Comparison of ENCODE assay signal across 24 mouse cellular contexts in the genomic region with DNA sequence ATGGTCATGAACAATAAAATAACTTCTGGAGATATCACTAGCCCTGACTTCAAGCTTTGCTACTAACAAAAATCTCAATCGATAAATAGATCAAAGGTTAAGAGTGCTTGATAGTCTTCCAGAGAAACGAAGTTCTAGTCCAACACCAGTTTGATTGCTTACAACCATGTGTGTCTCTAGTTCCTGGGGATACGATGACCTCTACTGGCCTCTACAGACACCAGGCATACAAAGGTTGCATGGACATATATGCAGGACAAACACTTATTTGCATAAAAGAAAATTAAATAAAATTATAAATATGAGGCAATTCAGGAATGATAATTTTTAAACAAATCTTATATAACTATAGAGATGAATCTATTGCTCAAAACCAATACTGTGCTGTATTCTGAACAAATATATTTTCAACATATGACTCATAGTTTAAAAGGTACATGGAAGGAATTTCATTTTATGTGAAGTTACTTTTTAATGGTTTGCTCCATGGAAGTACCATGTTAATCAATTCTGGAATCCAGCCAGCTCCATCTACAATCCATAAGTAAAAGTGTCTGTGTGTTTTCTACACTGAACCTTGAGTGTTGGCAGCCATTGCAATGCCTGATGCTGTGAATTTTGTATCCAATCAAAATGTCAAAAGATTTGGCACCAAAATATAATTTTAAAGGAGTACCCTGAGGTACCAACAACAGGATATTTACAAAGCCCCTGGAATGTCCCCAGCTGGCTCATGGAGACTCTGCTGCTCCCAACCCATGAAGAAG.
DNase-seq lines count a peak whose midpoint lies in the region; ATAC-seq and TF ChIP-seq lines count a peak whose summit lies in the region.
"Had no signal": no experiment of that assay in that cellular context is flagged by ENCODE, and none has a peak within 500 bp of the region (broad histone marks: within the 10 kb centered on the region; RNA-seq: fewer than 3 reads in every experiment).

No protein-coding gene starts in this region.

- POLR2A ChIA-PET in Patski (lab: Charles Lee), result no interaction called here

- H3K4me2 ChIP-seq in forebrain, embryonic 13.5 days, result no peak overlapping the region
- no peak overlapping the region for H3K4me2 ChIP-seq in forebrain, embryonic 11.5 days (ENCODE audit: low read depth, low read length, severe bottlenecking)
- H3K4me2 ChIP-seq in kidney, postnatal 0 days (ENCODE audit: low read length), result no peak overlapping the region
- no peak overlapping the region for H3K4me2 ChIP-seq in hindbrain, embryonic 12.5 days (replicated peaks)
- H3K4me2 ChIP-seq: embryonic facial prominence, embryonic 15.5 days; heart, embryonic 12.5 days; liver, embryonic 13.5 days; midbrain, embryonic 15.5 days; neural tube, embryonic 15.5 days had no signal

- peak; percentile 33; the same call in 1 of the 2 replicates for TF ChIP-seq CTCF in kidney, postnatal 0 days (IDR thresholded peaks at IDR 0.05; ENCODE audit: low read depth)
- peak; percentile 55 for TF ChIP-seq CTCF in Patski (IDR thresholded peaks at IDR 0.05)

- no peaks in the 10 kb centered on the region for H3K4me1 ChIP-seq in forebrain, embryonic 13.5 days
- no peaks in the 10 kb centered on the region for H3K4me1 ChIP-seq in forebrain, embryonic 11.5 days (replicated peaks; ENCODE audit: control insufficient read depth, insufficient read depth, low read length)
- no peaks in the 10 kb centered on the region for H3K4me1 ChIP-seq in kidney, postnatal 0 days (replicated peaks; ENCODE audit: insufficient read depth, low read length)
- H3K4me1 ChIP-seq in hindbrain, embryonic 12.5 days, result no peaks in the 10 kb centered on the region
- H3K4me1 ChIP-seq: embryonic facial prominence, embryonic 15.5 days; heart, embryonic 12.5 days; midbrain, embryonic 15.5 days; neural tube, embryonic 15.5 days had no signal

- H3K27ac ChIP-seq in forebrain, embryonic 13.5 days, result no peak overlapping the region
- no peak overlapping the region for H3K27ac ChIP-seq in forebrain, embryonic 11.5 days (ENCODE audit: low read depth, low read length)
- H3K27ac ChIP-seq in kidney, postnatal 0 days, result no peak overlapping the region
- H3K27ac ChIP-seq in hindbrain, embryonic 12.5 days, result no peak overlapping the region
- H3K27ac ChIP-seq: embryonic facial prominence, embryonic 15.5 days; hindbrain, postnatal 0 days; left cerebral cortex, adult 2 months; liver, embryonic 13.5 days; midbrain, embryonic 15.5 days; neural tube, embryonic 15.5 days had no signal

- no peak overlapping the region for H3K9ac ChIP-seq in forebrain, embryonic 13.5 days
- no peak overlapping the region for H3K9ac ChIP-seq in forebrain, embryonic 11.5 days (ENCODE audit: low read length)
- H3K9ac ChIP-seq in kidney, postnatal 0 days (ENCODE audit: low read depth, low read length), result no peak overlapping the region
- H3K9ac ChIP-seq in hindbrain, embryonic 12.5 days, result no peak overlapping the region
- H3K9ac ChIP-seq: embryonic facial prominence, embryonic 15.5 days; heart, embryonic 12.5 days; liver, embryonic 13.5 days; midbrain, embryonic 15.5 days; neural tube, embryonic 15.5 days had no signal

- ATAC-seq in forebrain, embryonic 13.5 days, result peak; percentile 21; the same call in 1 of the 2 replicates
- no peak for ATAC-seq in forebrain, embryonic 11.5 days (replicated peaks; ENCODE audit: low FRiP score)
- ATAC-seq in kidney, postnatal 0 days (replicated peaks; ENCODE audit: low FRiP score, low read depth), result no peak
- ATAC-seq in Patski, result no peak
- no peak for ATAC-seq in hindbrain, embryonic 12.5 days (ENCODE audit: low FRiP score)
- ATAC-seq: hindbrain, postnatal 0 days; midbrain, embryonic 15.5 days had no signal

- CTCF ChIA-PET in Patski (lab: Charles Lee), result interaction anchor here (0.6 to 1.5 kb wide), 4 partner anchors 18 to 584 kb away, joined by 3 to 4 read pairs (median 4); no protein-coding TSS in a partner anchor

- no peak overlapping the region for H3K4me3 ChIP-seq in forebrain, embryonic 13.5 days
- no peak overlapping the region for H3K4me3 ChIP-seq in forebrain, embryonic 11.5 days (ENCODE audit: low read depth, low read length)
- no peak overlapping the region for H3K4me3 ChIP-seq in kidney, postnatal 0 days (replicated peaks; ENCODE audit: low read depth, low read length)
- no peak overlapping the region for H3K4me3 ChIP-seq in hindbrain, embryonic 12.5 days
- H3K4me3 ChIP-seq: embryonic facial prominence, embryonic 15.5 days; heart, embryonic 12.5 days; left cerebral cortex, adult 2 months; liver, embryonic 13.5 days; midbrain, embryonic 15.5 days; myocyte; neural tube, embryonic 15.5 days had no signal

- H3K27me3 ChIP-seq in forebrain, embryonic 13.5 days, result no peaks in the 10 kb centered on the region
- H3K27me3 ChIP-seq in forebrain, embryonic 11.5 days (ENCODE audit: control insufficient read depth, insufficient read depth, low read length), result no peaks in the 10 kb centered on the region
- no peaks in the 10 kb centered on the region for H3K27me3 ChIP-seq in kidney, postnatal 0 days (ENCODE audit: insufficient read depth, low read length)
- H3K27me3 ChIP-seq in Patski, result no peaks in the 10 kb centered on the region
- no peaks in the 10 kb centered on the region for H3K27me3 ChIP-seq in hindbrain, embryonic 12.5 days
- H3K27me3 ChIP-seq: embryonic facial prominence, embryonic 15.5 days; heart, embryonic 12.5 days; liver, embryonic 13.5 days; midbrain, embryonic 15.5 days; neural tube, embryonic 15.5 days had no signal

- no peaks in the 10 kb centered on the region for H3K9me3 ChIP-seq in forebrain, embryonic 13.5 days (replicated peaks)
- no peaks in the 10 kb centered on the region for H3K9me3 ChIP-seq in forebrain, embryonic 11.5 days (ENCODE audit: control insufficient read depth, low read length)
- H3K9me3 ChIP-seq in kidney, postnatal 0 days (replicated peaks; ENCODE audit: low read length), result no peaks in the 10 kb centered on the region
- H3K9me3 ChIP-seq in hindbrain, embryonic 12.5 days (replicated peaks), result no peaks in the 10 kb centered on the region
- H3K9me3 ChIP-seq: embryonic facial prominence, embryonic 15.5 days; heart, embryonic 12.5 days; liver, embryonic 13.5 days; midbrain, embryonic 15.5 days; neural tube, embryonic 15.5 days had no signal

- WGBS in forebrain, embryonic 13.5 days, result 88% methylated on average over 3 of the region's 3 CpGs
- 86% methylated on average over 3 of the region's 3 CpGs for WGBS in forebrain, embryonic 11.5 days
- 77% methylated on average over 3 of the region's 3 CpGs for WGBS in kidney, postnatal 0 days
- WGBS in hindbrain, embryonic 12.5 days, result 80% methylated on average over 3 of the region's 3 CpGs

- in situ Hi-C loops in Patski (cut with MboI; ENCODE audit: low pct_unique_long_range_greater_than_20kb), result loop anchor here (10.0 kb wide), 1 partner anchor 572 kb away; no protein-coding TSS in a partner anchor

- no peaks in the 10 kb centered on the region for H3K36me3 ChIP-seq in forebrain, embryonic 13.5 days (ENCODE audit: poor library complexity, severe bottlenecking)
- no peaks in the 10 kb centered on the region for H3K36me3 ChIP-seq in forebrain, embryonic 11.5 days (ENCODE audit: control insufficient read depth, insufficient read depth, low read length)
- H3K36me3 ChIP-seq in kidney, postnatal 0 days (ENCODE audit: insufficient read depth, low read length), result no peaks in the 10 kb centered on the region
- H3K36me3 ChIP-seq in hindbrain, embryonic 12.5 days, result no peaks in the 10 kb centered on the region
- H3K36me3 ChIP-seq: embryonic facial prominence, embryonic 15.5 days; heart, embryonic 12.5 days; liver, embryonic 13.5 days; midbrain, embryonic 15.5 days; neural tube, embryonic 15.5 days had no signal

- DNase-seq in forebrain, embryonic 11.5 days (ENCODE audit: low spot score), result no peak
- DNase-seq in kidney, postnatal 0 days (ENCODE audit: low spot score), result no peak
- no peak for DNase-seq in kidney, adult 18-20 months
- peak; percentile 28 for DNase-seq in 416B (ENCODE audit: low read depth)
- no peak for DNase-seq in Patski (ENCODE audit: low read depth, low spot score)
- no peak for DNase-seq in urinary bladder, postnatal 36 days (ENCODE audit: low spot score in 2 of 2)
- DNase-seq: adrenal gland, adult 8-10 months; embryo, embryonic 11 days; heart, postnatal 4 days; kidney, adult 2 months; kidney, postnatal 14 days; left cerebral cortex, postnatal 4 days; liver, embryonic 13.5 days; right cerebral cortex, postnatal 4 days; thymus, postnatal 14 days had no signal
